Mouse (Mus musculus): ENCODE data around the gene 1700030K09Rik. TPM values are rescaled to one million over a fixed set of nuclear protein-coding genes. Genes with fewer than 3 reads are reported as not detected.

1700030K09Rik gene
- polyA plus RNA-seq, 1 experiment from 2014 or later: 16.4 TPM

DNA sequence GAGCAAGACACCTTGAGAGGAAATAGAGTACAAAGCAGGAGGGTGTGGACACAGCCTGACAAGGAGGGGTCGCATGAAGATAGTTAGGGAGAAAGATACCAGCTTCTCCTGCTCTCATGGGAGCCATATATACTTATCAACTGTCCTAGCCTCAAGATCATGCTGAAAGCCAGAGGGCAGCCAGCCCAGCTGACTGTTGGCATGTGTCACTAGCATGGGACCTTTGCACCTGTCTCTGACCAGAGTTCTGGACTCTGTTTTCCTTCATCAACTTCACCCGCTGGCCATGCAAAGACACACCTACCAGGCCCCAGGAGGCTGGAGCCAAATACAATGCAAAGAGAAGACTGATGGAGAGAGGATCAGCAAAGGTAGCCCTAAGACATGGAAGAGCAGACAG is 25.6 kb downstream of the 1700030K09Rik start:
- H3K27ac ChIP-seq (replicated peaks): no peak overlapping the region
- WGBS: 93% methylated on average over 2 of the region's 2 CpGs
- no peak overlapping the region for H3K9ac ChIP-seq
- H3K4me1 ChIP-seq (replicated peaks): peaks cover 12% of the 10 kb centered on the region
- no peaks in the 10 kb centered on the region for H3K27me3 ChIP-seq
- H3K4me3 ChIP-seq: no peak overlapping the region
- peaks cover 90% of the 10 kb centered on the region for H3K36me3 ChIP-seq
- no peak for ATAC-seq (ENCODE audit: low read depth)
- H3K9me3 ChIP-seq: no peaks in the 10 kb centered on the region
- H3K4me2 ChIP-seq: no peak overlapping the region

DNA sequence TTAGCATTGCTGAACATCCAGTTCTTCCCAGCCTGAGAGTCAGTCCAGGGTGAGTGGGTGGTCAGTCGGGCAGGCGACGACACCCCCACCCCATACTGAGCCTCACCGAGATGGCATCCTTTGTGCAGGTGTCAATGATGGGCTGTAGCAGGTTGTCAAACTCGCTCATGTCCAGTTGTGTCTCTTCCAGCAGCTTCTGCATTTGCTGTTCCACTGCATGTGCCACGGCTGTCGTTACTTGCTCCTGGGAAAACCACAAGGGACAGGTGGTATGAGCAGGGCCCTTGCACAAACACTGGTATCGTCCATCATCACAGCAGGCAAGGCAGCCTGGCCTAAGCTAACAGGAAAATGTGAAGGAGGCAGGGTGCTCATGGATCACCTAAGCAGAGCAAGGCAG is 26.3 kb downstream of the 1700030K09Rik start:
- Histone ChIP-seq H3K4me3 (no peak overlapping the region), H3K36me3 (peaks cover 82% of the 10 kb centered on the region), H3K27ac (replicated peaks) (no peak overlapping the region), H3K4me1 (replicated peaks) (peaks cover 14% of the 10 kb centered on the region), H3K9ac (no peak overlapping the region), H3K27me3 (no peaks in the 10 kb centered on the region), H3K9me3 (no peaks in the 10 kb centered on the region), H3K4me2 (no peak overlapping the region)
- no peak for ATAC-seq (ENCODE audit: low read depth)
- 96% methylated on average over 8 of the region's 8 CpGs for WGBS

DNA sequence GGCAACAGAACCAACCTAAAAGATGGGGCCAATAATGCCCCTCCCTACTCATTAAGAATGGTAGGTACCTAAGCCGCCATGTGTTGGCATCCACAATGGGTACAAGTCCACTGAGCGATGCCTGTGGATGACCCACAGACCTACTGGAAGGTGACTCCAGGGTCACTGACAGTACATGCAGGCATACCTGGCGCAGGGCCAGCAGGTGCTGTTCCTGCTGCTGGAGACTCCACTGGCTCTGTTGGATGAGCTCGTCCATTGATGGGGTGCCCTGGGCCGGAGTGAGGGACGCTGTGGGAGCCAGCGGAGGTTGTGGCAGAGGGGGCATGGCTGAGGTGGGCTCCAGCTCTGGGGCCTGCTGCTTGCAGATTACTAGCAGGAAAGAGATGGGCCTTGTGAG is 27.0 kb downstream of the 1700030K09Rik start:
- H3K36me3 ChIP-seq: peaks cover 75% of the 10 kb centered on the region
- 97% methylated on average over 7 of the region's 7 CpGs for WGBS
- peaks cover 16% of the 10 kb centered on the region for H3K4me1 ChIP-seq (replicated peaks)
- no peak for ATAC-seq (ENCODE audit: low read depth)
- H3K4me3 ChIP-seq: no peak overlapping the region
- no peak overlapping the region for H3K4me2 ChIP-seq
- H3K9ac ChIP-seq: no peak overlapping the region
- H3K27me3 ChIP-seq: no peaks in the 10 kb centered on the region
- no peaks in the 10 kb centered on the region for H3K9me3 ChIP-seq
- H3K27ac ChIP-seq (replicated peaks): no peak overlapping the region

- WGBS: under 1% methylated on average over 80 of the region's 80 CpGs
- peak within 1 kb of the TSS; percentile 100 for H3K4me2 ChIP-seq
- H3K27ac ChIP-seq (replicated peaks): peak within 1 kb of the TSS; percentile 91
- H3K4me1 ChIP-seq (replicated peaks): peaks cover 30% of the 10 kb centered on the region
- no peaks in the 10 kb centered on the region for H3K9me3 ChIP-seq
- peak within 1 kb of the TSS; percentile 92 for H3K9ac ChIP-seq
- peak within 1 kb of the TSS; percentile 91 for H3K4me3 ChIP-seq
- no peaks in the 10 kb centered on the region for H3K27me3 ChIP-seq
- peaks cover 32% of the 10 kb centered on the region for H3K36me3 ChIP-seq
- peak; percentile 98 for ATAC-seq (ENCODE audit: low read depth)
Measured at GRCm38 (mm10) chr8:72474826-72475546, 31.3 kb downstream of the 1700030K09Rik start, which contains the start of gene Cherp. Gene Cherp (minus strand): TSS chr8:72475226.

DNA sequence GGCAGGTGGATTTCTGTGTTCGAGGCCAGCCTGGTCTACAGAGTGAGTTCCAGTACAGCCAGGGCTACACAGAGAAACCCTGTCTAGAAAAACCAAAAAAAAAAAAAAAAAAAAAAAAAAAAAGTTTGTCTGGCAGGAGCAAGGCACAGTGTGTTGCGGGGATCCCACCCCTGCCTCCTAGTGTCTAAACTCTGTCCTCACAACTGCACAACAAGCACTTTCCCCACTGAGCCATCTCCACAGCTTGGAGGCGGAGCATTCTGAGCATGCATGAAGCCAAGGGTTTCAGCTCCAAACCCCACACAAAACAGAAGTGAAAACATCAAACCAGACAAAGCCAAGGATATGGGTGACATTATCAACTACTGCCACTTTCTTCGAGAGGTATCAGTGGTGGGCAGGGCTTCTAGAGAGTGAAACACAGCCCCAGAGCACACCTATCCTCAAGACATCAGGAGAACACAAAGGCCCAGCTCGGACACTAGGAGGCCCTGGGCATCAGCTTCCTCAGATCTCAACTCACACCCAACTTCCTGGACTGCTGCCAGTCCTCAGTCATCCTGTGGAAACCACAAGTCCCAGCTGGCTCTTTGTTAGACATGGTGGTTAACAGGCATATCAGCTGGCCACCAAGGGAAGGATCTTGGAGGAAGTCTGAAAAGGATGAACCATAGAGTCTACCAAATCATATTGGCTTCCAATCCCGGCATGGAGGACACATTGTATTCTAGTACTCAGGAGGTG is 41.9 kb downstream of the 1700030K09Rik start:
- H3K4me1 ChIP-seq (replicated peaks): peaks cover 4% of the 10 kb centered on the region
- H3K9ac ChIP-seq: no peak overlapping the region
- WGBS: 84% methylated on average over 6 of the region's 6 CpGs
- no peak overlapping the region for H3K4me3 ChIP-seq
- H3K27me3 ChIP-seq: no peaks in the 10 kb centered on the region
- H3K4me2 ChIP-seq: no peak overlapping the region
- peaks cover 64% of the 10 kb centered on the region for H3K36me3 ChIP-seq
- H3K9me3 ChIP-seq: no peaks in the 10 kb centered on the region
- no peak for ATAC-seq (ENCODE audit: low read depth)
- H3K27ac ChIP-seq (replicated peaks): no peak overlapping the region

- Histone ChIP-seq H3K4me2 (no peak overlapping the region), H3K9me3 (no peaks in the 10 kb centered on the region), H3K9ac (no peak overlapping the region), H3K36me3 (peaks cover 52% of the 10 kb centered on the region), H3K27ac (replicated peaks) (no peak overlapping the region), H3K4me3 (no peak overlapping the region), H3K27me3 (no peaks in the 10 kb centered on the region), H3K4me1 (replicated peaks) (peaks cover 17% of the 10 kb centered on the region)
- ATAC-seq (ENCODE audit: low read depth): no peak
Measured at GRCm38 (mm10) chr8:72487014-72487413, 43.3 kb downstream of the 1700030K09Rik start.

DNA sequence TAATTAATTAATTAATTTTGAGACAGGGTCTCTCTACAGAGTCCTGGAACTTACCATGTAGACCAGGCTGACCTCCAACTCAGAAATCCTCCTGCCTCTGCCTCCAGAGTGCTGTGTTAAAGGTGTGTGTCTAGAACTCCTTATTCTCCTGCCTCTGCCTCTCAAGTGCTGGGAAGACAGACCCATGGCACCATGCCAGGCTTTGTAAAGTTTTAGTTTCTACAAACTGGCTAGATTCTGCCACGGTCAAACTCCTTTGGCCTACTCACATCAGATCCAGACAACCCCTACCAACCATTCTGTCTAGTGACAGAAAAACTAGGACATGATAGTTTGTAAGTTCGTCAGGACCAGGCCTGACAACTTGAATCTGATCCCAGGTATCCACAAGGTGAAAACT is 47.3 kb downstream of the 1700030K09Rik start:
- no peak overlapping the region for H3K27ac ChIP-seq (replicated peaks)
- peak overlapping the region; percentile 88 for H3K9ac ChIP-seq
- WGBS: 83% methylated on average over 2 of the region's 2 CpGs
- H3K4me1 ChIP-seq (replicated peaks): peaks cover 40% of the 10 kb centered on the region
- peak overlapping the region; percentile 80 for H3K4me2 ChIP-seq
- ATAC-seq (ENCODE audit: low read depth): no peak
- H3K4me3 ChIP-seq: peak overlapping the region; percentile 91
- H3K36me3 ChIP-seq: peaks cover 45% of the 10 kb centered on the region
- no peaks in the 10 kb centered on the region for H3K27me3 ChIP-seq
- no peaks in the 10 kb centered on the region for H3K9me3 ChIP-seq

GRCm38 (mm10) chr8:72491680-72492621 is 48.3 kb downstream of the 1700030K09Rik start, which contains the start of gene Slc35e1:
Gene Slc35e1 (minus strand): TSS chr8:72492614.
- peak within 1 kb of the TSS; percentile 81 for H3K27ac ChIP-seq (replicated peaks)
- H3K9me3 ChIP-seq: no peaks in the 10 kb centered on the region
- H3K27me3 ChIP-seq: no peaks in the 10 kb centered on the region
- H3K4me2 ChIP-seq: peak within 1 kb of the TSS; percentile 80
- ATAC-seq (ENCODE audit: low read depth): peak; percentile 78
- under 1% methylated on average over 79 of the region's 98 CpGs for WGBS
- H3K4me3 ChIP-seq: peak within 1 kb of the TSS; percentile 91
- H3K36me3 ChIP-seq: peaks cover 45% of the 10 kb centered on the region
- H3K4me1 ChIP-seq (replicated peaks): peaks cover 40% of the 10 kb centered on the region
- peak within 1 kb of the TSS; percentile 88 for H3K9ac ChIP-seq

- H3K9me3 ChIP-seq: no peaks in the 10 kb centered on the region
- ATAC-seq (ENCODE audit: low read depth): peak; percentile 97
- H3K4me3 ChIP-seq: peak overlapping the region; percentile 91
- WGBS: under 1% methylated on average over 56 of the region's 56 CpGs
- H3K4me2 ChIP-seq: peak overlapping the region; percentile 80
- peaks cover 40% of the 10 kb centered on the region for H3K4me1 ChIP-seq (replicated peaks)
- peaks cover 38% of the 10 kb centered on the region for H3K36me3 ChIP-seq
- peak overlapping the region; percentile 88 for H3K9ac ChIP-seq
- H3K27me3 ChIP-seq: no peaks in the 10 kb centered on the region
- peak overlapping the region; percentile 81 for H3K27ac ChIP-seq (replicated peaks)
Measured at GRCm38 (mm10) chr8:72492622-72493081, 49.0 kb downstream of the 1700030K09Rik start.

DNA sequence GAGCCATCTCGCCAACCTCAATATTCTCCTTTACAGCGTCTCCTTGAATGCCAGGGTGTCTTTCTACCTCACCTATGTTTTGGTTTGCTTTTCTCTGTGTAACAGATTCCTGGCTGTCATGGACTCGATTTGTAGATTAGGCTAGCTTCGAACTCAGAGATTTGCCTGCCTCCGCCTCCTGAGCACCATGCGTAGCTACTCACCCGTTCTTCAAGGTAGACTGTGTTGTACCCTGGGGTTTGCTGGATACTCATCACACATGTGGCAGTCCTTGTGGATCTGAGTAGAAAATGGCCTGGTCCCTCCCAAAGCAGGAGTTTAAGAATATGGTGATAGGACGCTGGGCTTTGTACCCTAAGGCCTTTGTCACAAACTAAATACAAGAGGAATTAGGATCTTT is 49.7 kb downstream of the 1700030K09Rik start:
- H3K4me2 ChIP-seq: peak overlapping the region; percentile 80
- H3K27me3 ChIP-seq: no peaks in the 10 kb centered on the region
- WGBS: 13% methylated on average over 8 of the region's 8 CpGs
- H3K9me3 ChIP-seq: no peaks in the 10 kb centered on the region
- H3K36me3 ChIP-seq: peaks cover 30% of the 10 kb centered on the region
- H3K9ac ChIP-seq: peak overlapping the region; percentile 80
- ATAC-seq (ENCODE audit: low read depth): no peak
- H3K27ac ChIP-seq (replicated peaks): peak overlapping the region; percentile 81
- H3K4me3 ChIP-seq: peak overlapping the region; percentile 91
- peaks cover 40% of the 10 kb centered on the region for H3K4me1 ChIP-seq (replicated peaks)

- Histone ChIP-seq H3K4me3 (no peak overlapping the region), H3K36me3 (peaks cover 30% of the 10 kb centered on the region), H3K9me3 (no peaks in the 10 kb centered on the region), H3K4me2 (no peak overlapping the region), H3K27me3 (no peaks in the 10 kb centered on the region), H3K4me1 (replicated peaks) (peaks cover 37% of the 10 kb centered on the region), H3K9ac (no peak overlapping the region), H3K27ac (replicated peaks) (no peak overlapping the region)
- ATAC-seq (ENCODE audit: low read depth): no peak
- WGBS: 87% methylated on average over 23 of the region's 23 CpGs
Measured at GRCm38 (mm10) chr8:72495411-72496111, 51.9 kb downstream of the 1700030K09Rik start.

All from neural tube, embryonic 13.5 days (tissue).